Mouse (Mus musculus): Measurements from ENCODE around the gene Edaradd.
A peak's percentile ranks its signal among the peaks of the same experiment; 100 is the strongest.

Gene Edaradd

DNA sequence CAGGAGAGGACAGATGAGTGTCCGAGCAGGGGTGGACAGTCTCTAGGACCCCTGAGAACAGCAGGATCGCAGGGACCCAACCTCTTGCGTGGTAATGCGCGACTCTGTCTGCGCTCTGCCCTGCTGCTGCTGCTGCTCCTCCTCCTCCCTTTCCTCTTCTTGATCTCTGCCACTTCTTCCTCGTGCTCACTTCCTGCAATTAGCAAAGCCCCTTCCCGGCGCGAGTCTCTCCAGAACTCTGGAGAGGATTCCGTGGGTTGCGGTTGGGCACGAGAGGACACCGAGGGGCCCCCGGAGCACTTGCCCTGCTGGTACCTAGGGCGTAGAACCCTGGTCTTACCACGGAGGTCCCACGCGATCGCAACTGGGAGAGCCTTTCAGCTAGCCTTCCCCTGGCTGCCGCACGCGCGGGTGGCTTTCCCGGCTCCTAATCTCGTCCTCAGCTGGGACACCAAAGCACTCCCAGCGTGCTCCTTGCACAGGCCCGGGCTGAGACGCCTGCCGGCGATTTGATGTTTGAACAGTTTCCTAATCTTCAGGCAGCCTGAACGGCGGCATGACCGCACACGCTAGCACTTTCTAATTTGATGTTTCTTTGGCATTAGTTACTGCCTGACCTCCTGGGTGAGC is at the start of gene Edaradd:
Gene Edaradd, minus strand, starts transcription at position 484 of the 630 bp plus-strand sequence.
- no peak for DNase-seq

DNA sequence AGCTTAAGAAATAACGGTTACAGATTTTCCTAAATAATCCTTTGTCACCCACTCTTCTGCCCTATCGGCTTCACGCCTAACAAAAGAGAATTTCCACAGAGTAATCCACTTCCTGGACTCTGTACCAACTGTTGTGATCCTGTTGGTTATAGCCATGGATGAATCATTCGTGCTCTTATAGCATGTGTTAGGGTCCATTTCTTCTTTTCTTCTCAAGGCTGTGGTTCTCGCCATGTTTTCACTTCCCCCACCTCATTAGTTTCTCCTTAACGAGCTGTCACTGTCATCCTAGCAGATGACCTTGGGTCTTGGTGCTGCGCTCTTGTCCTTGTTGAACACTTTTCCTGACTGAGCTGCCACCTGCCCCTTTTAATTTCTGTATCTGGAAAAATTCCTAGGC is 49.5 kb upstream of the Edaradd start:
- DNase-seq = no peak

DNA sequence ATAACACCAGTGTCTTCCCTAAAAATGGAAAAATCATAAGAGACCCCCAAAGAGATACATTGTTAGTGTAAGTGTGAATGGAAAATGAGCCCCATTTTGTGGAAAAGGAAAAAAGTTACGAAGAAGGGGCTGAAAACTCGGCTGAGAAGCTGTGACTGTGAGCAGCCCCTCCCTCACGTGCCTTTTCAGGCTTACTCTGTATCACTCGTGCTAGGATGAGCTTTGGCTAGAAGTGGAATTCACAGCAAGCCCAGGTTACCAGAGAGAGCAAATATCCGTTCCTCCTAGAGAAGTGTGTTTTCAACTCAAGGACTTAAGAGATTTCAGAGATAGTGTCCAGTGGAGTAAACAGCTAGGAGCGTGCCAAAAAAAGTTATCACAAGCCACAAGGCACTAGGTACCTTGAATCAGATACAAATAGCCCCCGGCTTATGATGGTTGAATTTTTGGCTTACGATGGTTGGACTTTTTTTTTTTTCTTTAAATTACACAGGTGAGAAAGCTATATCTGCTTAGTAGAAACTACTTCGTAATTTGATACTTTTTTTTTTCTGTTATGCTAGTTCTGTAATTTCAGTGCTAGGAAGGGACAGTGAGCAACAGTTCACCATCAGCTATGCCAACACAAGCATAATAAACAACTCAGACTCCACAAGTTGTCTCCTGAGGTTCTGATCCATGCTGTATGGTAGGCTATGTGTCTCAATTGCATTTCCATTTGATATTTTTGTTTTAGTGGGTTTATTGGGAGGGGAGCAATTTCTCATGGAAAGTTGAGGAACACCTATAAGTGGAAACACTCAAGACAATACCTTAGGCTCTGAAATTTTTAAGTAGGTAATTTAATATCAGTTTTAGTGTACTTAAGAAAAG is 48.6 kb upstream of the Edaradd start:
- no peak for DNase-seq

DNA sequence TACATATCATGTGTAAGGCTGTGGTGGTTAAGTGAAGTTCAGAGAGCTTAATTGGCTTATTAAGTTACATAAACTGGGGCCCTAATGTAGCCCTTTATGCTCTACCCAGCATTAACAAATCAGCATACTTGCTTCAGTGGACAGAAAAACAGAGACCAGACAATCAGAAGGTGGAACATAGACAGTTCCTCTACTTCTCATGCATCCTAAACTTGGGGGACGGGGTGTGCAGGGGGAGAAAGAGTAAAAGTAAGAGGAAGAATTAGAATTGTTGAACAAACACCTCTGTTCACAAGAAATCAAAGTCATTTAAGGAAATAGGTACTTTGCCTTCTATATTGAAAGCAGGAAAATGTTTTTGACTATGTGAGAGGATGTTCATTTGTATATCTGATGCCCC is 47.7 kb upstream of the Edaradd start:
- DNase-seq = no peak

DNA sequence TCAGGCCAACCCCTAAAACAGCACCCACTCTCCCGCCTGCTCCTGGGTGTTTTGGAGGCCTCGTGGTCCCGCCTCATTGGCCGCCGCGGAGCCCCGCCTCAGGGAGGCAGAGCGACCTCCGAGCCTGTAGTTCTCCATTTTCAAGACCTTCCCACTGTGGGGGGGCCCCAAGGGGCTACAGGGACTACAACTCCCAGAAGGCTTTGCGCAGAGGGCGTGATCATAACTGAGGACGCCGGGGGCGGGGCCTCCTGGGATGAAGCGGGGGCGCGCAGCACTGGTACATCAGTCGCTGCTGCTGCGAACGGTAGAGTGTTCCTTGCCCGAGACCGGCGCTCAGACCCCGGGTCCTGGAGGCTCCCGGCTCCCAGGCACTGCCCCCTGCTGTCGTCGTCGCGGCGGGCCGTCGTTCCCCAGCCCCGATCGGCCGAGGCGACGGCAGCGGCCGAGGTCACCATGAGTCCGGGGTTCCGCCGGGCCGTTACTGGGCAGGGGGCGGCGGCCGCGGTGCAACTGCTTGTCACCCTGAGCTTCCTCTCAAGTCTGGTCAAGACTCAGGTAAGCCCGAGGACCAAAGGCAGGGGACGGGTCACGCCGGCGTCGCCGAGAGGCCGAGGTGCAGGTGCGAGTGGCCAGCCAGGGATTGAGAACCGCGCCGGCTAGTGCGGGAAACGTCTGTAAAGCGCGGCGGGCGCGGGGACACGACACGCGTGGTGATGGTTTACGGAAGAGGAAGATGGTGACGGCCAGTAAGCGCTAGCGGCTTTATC is 45.6 kb upstream of the Edaradd start, which contains the start of gene Ero1lb:
Gene Ero1lb, plus strand, starts transcription at position 254 of the 770 bp plus-strand sequence.
- peak; percentile 99 for DNase-seq

DNA sequence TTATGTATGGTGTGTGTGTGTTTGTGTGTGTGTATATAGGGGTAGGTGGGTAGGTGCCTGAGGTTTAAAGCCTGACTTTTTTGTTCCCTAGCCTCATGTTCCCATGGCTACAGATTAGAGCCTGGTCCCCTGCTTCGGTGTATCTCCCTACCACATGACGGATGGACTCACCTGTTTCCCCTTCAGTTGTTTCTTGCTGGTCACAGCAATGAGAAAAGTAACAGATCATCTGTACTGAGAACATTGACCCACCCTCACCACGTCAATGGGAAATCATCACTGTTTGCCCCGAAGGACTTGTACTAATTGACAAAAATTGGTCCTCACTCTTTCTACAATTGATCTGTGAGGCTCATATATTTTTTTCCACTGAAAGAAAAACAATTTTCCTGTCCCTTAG is 42.0 kb upstream of the Edaradd start:
- no peak for DNase-seq

DNA sequence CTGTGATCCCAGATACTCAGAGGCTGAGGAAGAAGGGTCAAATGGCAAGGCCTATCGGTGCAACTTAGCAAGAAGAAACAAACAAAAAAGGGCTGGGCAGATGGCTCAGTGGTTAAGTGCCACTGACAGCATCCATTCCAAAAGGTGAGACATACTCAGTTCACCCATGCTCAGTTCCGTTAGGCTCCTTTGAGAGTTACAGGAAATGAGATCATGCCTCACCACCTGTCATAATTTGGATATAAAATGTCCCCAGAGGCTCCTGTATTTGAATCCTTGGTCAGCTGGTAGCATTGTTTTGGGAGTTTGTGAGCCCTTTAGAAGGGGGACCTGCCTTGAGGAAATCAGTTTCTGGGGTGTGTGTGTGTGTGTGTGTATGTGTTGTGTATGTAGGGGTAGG is 41.5 kb upstream of the Edaradd start:
- DNase-seq = no peak

DNA sequence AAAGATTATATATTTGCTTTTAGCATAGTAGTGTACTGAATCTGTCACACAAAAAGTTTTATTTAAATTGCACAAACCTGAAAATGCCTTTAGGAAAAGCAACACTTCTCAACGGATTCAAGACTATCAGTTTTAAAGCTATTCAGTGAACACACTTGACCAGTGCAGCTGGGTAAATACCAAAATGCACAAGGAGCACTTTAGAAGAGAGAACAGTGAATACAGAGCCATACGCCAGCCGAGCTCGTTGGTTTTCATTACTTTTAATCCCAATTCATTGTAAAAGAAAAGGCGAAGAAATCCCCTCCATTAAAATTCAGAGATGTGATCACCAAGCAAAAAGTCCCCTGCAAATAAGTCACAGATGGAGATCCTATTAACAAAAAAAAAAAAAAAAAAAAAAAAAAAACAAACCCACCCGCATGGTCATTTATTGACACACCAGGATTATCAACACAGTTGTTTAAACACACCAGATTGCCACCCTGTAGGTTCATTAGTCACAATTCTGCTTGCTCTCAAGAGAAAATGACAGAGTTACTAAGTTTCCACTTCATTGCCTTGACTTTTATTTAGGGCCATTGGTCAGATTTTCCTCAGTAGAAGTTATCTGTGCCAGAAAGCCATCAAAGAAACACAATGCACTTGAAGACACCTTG is 39.4 kb upstream of the Edaradd start:
- DNase-seq = no peak

DNA sequence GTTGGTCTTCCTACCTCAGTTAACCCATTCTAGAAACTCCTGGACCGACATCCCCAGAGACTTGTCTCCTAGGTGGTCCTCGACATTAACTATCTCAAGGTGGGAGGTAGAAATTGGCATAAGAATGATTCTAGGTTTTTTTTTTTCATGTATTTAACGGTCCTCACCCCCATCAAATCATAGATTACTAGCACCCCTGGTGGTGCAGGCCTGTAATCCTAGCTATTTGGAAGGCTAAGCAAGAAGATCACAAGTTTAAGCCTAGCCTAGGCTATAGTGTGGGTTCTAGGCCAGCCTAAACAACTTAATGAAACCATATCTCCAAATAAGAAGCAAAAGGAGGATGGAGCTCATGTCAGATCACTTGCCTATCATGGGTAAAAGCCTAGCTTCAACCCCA is 38.8 kb upstream of the Edaradd start:
- no peak for DNase-seq

DNA sequence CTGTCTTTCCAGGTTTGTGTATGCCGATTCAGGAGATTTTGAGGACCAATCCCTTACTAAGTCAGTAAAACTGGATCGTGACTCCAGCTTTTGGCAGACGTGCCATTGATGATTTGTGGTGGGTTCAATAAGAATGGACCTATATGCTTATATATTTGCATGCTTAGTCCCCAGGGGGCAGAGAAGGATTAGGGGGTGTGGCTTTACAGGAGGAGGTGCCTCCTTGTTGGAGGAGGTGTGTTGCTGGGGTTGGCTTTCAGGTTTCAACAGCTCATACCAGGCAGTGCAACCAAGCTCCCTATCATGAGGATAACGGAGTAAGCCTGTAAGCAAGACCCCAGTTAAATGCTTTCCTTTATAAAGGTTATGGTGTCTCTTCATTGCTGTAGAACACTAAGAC is 34.0 kb upstream of the Edaradd start:
- no peak for DNase-seq

DNA sequence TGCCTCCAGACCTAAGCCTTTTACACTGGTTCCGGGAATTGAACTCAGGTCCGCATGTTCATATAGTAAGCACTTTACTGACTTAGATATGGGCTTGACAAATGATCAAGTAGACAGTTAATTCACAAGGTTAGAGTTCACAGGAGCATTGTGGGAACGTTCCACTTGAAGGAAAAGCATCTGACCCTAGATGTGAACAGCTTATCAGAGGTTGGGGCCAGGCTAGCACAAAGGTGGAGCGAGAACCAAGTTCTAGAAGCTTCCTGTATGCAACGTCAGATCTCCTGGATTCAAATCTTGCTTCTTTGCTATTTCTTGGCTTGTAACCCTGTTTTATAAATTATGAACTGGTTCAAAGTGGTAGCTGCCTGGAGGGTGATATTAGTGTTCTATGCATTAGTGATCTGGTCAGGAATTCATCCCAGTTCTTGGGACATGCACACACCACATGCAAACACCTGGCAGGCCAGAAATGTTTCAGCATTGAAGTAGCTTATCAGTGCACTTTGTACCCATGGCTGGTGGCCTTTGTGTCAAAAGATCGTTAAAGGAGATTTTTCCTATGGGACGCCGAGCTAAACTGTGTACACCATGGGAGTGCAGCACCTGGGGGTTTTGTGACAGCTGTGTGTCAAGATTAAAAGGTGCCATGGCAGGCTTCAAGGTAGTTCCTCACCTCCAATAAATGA is 23.8 kb upstream of the Edaradd start:
- DNase-seq = no peak

DNA sequence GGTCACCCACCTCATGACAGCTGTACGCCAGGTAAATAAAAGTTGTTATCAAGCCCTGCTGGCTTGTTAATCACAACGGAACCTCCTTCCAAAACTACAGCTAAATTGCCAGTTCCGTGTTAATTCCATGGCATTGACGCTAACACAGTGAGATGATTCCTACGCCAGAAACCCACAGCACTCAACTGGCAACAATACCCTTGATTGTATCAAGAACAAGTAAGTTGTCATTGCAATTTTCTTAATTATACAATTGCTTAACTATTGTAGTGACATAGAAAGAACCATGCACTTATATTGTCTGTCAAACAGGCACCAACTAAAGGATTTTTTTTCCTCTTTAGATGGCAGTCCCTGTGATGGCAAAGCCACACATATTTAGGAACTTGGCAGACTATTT is 23.0 kb upstream of the Edaradd start:
- no peak for DNase-seq

DNA sequence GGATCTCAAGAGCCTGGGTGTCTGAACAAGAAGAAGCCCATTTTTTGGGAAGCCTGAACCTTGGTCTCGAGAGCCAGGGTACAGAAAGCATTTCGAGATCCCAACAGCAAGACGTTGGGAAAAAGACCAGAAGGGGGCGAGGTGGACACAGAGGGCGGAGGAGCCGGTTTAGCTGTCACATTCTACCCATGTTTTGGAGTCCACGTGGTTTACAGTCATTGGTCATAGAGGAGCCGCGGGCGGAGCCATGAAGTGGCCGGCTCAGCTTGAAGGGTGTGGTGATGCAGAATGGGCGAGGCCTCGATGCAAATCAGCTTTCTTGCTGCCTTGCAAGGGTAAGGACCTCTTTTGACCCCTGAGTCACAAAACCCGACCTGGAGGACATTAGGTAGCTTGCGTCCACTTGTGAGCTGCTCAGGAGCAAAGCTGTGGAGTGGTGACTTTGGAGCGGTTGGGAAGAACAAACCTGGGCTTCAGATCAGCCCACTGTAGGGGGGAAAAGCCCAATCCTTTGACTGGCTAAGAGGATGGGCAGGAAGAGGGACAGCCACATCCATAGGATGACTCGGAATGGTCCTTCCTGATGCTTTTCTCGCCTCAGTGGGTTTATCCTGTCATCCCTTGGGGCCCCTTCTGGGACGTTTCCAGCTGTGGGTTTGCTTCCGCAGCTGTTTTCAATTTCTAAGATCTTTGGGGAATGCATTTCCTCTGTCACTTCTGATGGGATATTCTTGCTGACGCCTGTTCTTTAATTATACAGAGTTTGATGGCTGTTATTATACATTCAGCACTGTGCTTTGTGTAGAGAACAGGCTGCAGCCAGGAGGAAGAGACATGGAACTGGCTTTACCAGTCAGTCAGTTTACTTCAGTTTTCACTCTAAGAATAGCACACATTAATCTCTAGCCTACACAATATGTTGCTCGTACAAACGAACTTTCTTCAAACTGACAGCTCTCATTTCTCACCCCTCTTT is 22.1 kb upstream of the Edaradd start:
- DNase-seq = no peak

DNA sequence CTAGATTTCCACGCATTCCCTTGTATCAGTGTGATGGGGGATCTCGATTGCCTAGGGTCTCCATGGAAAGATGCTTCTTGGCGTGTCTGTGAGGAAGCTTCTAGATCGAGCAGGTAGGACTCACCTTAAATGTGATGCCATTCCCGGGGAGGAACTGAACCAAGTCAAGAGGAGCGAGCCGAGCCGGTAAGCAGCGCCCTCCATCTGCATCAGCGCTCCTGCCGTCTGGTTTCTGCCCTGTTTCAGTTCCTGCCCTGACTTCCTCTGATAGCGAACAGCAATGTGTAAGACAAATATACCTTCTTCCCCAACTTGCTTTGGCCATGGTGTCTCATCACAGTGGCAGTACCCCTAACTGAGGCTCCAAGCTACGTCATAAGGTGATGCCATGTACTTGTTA is 19.9 kb upstream of the Edaradd start:
- no peak for DNase-seq

DNA sequence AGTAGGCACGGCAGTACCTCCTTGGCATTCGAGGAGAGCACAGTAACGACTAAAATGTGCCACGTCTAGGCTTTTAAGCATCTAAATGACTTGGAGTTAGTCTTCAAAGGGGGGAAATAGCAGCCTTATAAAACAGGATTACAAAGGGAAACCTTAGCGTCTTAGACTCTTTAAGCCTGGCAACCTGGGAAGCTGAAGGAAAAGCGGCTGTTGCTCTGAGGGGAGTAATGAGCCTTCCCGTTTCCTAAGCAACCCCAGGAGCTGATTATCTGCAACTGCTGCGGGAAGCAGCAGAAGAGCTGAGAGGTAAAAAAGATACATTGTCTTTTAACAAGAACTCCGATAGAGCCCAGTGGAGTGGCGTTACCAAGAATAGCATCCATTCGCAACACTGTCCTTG is 19.5 kb upstream of the Edaradd start:
- no peak for DNase-seq

DNA sequence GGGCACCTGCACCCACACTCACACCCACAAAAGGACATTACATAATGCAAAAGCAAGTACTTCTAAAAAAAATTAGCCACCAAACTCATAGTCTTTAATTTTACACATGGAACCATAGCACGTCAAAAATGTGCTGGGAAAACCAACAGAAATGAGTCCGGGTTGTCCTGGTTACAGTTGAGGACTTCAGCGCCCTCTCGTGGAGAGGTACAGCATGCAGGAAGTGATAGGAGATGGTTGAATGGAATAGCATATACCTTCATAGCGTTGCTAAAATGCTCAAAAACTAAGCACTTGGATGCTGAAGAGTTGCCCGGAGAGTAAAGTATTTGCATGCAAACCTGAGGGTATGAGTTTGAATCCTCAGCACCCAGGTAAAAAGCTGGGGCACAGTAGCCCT is 17.7 kb upstream of the Edaradd start:
- DNase-seq = no peak

DNA sequence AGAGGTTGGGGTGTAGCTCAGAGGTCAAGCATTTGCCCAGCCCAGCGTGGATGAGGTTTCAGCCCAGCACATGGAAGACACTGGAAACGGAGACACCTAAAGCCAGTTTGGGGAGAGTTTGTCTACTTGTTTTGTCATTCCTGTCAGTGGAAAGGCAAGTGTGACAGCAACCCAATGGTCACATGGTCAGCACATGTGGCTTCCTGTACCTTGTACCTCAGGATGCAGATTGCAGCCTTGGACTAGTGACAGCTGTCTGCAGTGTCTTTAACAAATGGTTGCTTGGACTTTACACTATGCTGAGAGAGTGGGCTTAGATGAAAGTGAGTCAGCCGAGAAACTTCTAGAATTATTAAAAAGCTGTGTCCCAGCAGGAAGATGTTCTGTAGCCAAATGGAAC is 14.4 kb upstream of the Edaradd start:
- DNase-seq = no peak

DNA sequence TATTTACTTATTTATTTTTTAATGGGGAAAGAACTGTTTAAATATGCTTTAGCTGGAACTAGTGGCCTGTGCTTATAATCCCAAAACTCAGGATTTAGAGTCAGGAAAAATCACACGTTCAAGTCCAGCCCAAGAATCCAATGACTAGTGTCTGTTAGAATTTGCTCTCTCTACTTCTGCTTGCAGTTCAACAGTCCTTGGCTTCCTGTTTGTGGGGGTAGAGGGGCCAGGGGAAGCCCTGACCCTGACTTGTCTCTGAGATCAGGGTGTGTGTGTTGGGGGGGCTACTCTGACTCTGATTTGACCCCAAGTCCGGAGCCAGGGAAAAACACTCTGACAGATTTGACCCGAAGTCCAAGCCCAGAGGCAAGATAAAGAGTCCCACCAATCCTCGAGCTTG is 5.4 kb upstream of the Edaradd start:
- no peak for DNase-seq

DNA sequence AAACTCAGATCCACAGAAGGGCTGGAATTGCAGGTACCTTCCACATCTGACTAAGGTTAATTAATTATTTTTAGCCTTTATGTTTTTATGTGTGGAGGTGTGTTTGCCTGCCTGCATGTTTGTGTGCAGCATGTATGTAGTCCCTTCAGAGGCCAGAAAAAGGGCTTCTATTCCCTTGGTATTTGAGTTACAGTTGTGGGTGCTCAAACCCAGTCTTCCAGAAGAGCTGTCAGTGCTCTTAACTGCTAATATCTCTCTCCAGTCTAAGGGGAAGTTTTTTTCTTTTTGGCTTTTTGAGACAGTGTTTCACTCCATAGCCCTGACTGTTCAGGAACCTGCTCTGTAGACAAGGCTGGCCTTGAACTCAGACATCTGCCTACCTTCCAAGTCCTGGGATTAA is 2.1 kb upstream of the Edaradd start:
- DNase-seq = no peak

DNA sequence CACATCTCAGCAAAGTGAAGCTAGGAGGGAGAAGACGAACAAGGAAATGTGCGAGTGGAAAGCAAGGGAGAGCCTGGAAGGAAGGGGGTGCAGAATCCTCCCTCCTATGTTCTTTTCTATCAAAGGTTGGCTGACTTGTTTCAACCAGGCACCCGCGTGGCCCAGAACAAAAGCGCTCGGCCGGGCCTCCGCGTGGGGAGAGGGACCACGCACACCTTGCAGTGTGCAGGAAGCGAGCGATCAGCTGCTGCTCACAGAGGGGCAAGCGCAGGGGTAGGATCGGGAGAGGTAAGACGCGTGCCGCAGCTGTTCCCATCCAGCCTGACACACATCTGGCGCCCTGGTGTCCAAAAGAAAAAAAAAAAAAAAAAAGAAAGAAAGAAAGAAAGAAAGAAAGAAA is 867 bp downstream of the Edaradd start:
- no peak for DNase-seq

All from cerebellum, adult 9-11 months (tissue).